Mouse (Mus musculus): ENCODE results near the gene Gm20503.

The Gm20503 gene

DNA sequence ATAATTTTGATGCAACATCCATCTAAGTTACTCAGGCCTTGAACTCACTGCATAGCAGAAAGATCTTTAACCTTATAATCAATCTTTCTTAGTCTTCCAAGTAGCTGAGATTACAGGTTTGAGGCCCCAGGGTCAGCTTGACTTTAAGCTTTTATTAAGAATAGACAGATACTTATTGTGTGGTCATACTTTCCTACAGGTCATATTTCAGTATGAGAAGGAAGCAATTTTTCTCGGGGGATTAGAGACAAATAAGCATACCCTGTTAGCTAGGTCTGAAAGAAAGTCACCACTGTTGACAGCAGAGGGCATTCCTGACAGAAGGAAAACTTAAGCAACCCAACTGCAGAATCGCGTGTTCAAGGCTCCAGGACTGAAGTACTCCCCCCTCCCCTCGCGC lies 5.0 kb downstream of the Gm20503 start:
- DNase-seq (ENCODE audit: low spot score), result no peak

DNA sequence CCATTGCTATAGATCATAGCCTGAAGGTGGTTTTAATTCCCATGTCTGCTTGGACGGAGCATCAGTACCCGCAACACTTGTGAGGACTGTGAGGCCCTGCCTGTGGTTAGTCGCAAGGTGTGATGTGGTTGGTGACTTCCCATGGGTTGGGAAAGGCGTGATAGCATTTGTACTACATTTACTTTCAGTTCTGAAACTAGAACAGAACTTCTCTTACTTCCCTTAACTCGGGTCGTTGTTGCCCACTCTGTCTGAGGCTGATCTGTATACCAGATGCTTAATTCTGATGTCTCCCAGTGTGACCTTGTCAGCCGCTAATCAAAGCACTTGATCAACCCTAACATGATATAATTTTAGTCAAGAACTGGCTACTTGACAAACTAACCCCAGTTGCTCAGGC lies 6.2 kb downstream of the Gm20503 start:
- no peak for DNase-seq (ENCODE audit: low spot score)

DNA sequence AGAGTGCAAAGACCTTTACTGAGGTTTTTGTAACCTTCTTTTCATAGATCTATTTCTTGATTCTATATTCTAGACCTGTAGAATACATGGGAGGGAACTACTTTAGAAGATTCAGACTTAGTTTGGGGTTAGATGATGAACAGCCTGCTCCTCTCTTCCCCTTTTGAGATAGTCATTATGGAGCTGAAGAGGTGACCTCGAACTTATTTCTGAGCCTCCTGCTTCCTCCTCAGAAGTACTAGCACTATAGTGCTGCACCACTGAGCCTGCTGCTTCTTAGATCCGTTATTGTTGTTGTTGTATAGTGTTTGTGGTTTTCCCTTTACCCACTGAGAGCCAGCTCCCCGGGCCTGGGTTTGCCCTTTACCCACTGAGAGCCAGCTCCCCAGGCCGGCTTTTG lies 6.7 kb downstream of the Gm20503 start:
- DNase-seq (ENCODE audit: low spot score), result no peak

DNA sequence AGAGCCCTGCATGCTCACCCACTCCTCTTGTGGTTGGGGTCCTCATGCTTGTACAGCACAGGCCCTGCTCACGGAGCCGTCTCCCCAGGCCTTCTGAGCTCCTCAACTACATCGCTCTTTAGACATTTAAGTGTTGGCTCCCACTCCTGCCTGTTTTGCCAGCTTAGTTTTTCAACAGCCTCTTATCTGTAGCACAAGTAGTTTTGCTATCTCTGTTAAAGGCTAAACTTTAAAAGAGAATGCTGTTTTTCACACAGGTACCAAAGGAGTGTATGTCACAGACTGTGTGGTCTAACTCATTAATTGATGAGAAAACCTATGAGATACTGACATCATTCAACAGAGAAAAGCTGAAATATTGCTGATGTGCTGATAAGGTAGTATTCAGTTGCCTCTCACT lies 8.4 kb downstream of the Gm20503 start:
- no peak for DNase-seq (ENCODE audit: low spot score)

DNA sequence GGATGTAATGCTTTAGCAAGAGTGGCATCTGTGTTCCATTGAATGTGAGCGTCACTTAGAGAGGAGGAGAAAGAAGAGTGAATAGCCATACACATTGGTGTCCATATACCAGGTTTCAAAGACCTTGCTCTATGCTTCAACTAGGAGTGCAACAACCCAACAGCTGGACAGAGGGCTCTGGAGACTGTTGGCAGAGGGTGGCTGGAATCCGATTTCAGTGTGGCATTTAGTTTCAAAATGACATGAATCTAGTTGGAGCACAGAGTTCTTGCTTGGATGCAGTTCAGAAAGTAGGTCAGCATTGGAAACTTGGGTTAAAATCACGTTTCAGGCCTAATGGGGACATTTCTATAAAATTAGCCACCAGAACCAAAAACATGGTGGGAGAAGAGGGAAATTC lies 12.2 kb downstream of the Gm20503 start:
- DNase-seq (ENCODE audit: low spot score), result no peak

DNA sequence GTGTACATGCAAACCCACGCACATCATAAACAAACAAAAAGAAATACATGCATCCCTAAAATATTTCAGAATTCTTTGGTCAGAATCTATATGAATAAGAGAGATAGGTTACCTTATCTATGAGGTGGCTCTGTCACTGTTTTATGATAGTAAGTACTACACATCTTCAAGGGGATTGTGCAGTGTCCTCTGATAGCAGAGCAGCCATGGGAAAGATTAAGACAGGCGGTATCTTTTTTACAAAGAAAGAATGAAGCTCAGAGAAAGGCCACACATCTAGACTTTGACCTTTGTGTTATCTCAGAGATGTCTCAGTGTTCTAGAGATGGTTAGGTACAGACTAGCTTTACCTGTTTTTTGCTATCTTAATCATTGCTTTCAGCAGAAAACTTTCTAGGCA lies 13.9 kb downstream of the Gm20503 start:
- DNase-seq (ENCODE audit: low spot score), result no peak

DNA sequence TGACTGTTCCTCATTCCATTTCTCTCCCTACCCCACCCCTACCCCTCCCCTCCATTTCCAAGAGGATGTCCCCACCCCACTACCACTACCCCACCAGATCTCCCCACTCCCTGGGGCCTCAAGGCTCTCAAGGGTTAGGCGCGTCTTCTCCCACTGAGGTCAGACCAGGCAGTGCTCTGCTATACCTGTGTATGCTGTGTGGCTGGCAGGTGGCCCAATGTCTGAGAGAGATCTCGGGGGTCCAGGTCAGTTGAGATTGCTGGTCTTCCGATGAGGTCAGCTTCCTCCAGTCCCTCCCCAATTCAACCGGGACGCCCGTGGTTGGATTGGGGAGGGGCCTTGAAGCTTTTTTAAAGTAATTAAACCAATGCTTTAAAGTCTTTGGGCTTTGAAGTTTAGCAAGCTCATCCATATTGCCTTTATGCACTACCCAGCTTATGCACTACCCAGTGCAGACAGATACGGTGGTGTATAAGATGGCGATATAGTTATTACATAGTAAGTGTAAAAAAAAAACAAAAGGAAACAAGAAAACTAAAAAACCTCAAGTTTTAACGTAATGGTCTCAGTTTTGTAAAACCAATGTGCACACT lies 31.4 kb downstream of the Gm20503 start:
- no peak for DNase-seq (ENCODE audit: low spot score)

DNA sequence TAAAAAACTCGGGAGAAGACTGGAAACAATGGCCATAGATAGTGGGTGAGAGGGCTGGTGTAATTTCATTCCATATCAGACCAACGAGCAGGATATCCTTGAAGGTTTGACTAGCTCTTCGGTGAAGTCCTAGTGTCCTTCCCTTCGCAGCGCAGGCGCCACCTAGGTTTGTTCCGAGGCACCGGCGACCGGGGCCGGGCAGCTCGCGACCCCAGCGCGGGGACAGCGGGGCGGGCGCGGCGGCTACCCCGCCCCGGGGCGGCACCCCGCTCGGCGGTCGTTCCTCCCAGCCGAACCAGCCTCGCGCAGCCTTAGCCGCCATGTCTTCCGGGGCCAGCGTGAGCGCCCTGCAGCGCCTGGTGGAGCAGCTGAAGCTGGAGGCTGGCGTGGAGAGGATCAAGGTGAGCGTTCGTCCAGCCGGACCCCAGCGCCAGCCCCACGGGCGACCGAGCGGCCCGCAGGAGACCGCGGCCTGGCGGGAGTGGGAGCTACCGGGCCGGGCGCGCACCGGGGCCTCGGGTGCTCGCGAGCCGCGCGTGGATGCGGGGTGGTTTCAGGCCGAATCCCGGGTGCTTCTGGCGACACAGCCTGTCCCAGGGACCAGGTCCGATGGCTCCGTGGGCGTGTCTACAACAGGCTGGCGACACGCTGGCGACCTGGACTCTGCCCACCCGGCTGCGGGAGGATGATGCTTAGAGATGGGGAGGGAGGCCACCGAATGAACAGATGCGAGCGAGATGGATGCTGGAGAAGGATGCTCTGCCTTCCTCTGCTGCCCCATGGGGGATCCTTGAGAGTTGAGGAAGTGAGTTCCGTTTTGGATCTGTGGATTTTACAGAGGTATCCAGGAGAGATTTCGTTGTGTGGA lies 32.1 kb downstream of the Gm20503 start, which contains the start of gene Gng10:
Gng10 (plus strand) TSS at position 171 of the 868 bp plus-strand sequence.
- peak; percentile 51 for DNase-seq (ENCODE audit: low spot score)

DNA sequence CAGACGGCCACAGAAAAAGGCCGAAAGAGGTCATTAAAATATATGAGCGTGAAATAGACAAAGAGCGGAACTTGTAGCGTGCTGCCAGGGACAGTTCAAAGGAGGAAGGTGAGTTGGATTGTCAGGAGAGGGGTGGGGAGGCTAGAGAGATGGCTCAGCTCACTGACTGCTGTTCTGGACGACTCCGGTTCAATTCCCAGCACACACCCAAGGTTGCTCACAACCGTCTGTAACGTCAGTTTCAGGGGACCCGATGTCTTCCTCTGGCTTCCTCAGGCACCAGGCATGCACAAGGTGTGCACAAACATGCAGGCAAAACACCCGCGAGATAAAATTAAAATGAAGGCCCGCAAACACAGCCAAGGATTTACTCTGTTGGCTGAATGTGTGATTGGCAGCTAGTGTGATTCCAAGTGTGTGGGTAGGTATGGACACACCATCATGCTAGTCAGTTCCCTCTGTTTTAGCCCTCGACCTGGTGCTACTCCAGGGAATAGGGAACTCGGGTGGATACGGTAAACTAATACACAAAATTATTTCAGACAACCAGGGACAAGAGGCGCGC lies 32.9 kb downstream of the Gm20503 start:
- no peak for DNase-seq (ENCODE audit: low spot score)

DNA sequence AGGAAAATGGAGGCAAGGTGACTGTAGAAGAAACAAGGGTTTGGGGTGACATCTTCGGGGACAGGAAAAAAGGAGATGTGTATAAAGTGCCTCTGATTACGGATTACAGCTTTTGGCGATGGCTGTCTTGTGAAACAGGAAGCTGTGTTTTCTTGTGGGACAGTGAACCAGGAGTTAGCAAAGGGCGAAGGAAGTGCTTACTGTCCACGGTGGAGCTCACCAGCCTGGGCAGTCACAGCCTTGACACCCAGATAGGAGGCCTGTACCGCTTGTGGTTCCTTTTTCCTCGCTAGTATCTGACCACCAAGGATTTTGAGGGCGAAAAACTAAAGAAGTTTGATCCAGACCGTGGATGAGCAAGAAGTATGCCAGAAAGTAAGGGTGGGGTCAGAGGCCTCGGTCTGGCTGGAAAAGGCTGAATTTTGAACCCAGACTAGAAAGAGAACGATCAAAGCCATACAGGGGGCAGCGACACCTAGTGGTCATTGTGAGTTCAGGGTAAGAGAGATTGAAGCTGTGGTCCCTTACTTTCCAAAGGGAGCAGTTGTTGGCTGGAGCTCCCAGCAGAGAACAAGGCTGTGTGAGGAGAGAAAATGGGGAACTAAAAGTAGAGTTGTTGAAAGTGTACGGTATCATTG lies 33.6 kb downstream of the Gm20503 start:
- DNase-seq (ENCODE audit: low spot score), result peak; percentile 70

DNA sequence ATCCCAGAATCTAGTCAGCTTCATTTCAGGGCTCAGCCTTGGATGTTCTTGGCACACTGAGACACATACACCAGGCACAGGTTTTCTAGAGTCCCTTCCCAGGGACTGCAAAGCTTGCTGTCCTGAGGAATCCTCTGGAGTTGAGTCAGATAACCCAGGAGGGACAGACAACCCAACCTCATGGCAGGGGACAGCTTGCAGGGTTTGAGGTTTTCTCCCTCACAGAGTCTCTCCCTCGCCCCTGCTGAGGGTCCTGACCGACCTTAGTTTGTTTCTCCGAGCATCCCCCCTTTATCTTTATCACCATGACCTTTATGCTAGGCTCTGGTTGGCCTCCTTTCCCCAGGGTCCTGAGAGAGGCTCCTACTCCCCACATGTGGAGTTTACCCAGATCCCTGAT lies 34.5 kb downstream of the Gm20503 start:
- DNase-seq (ENCODE audit: low spot score), result no peak

DNA sequence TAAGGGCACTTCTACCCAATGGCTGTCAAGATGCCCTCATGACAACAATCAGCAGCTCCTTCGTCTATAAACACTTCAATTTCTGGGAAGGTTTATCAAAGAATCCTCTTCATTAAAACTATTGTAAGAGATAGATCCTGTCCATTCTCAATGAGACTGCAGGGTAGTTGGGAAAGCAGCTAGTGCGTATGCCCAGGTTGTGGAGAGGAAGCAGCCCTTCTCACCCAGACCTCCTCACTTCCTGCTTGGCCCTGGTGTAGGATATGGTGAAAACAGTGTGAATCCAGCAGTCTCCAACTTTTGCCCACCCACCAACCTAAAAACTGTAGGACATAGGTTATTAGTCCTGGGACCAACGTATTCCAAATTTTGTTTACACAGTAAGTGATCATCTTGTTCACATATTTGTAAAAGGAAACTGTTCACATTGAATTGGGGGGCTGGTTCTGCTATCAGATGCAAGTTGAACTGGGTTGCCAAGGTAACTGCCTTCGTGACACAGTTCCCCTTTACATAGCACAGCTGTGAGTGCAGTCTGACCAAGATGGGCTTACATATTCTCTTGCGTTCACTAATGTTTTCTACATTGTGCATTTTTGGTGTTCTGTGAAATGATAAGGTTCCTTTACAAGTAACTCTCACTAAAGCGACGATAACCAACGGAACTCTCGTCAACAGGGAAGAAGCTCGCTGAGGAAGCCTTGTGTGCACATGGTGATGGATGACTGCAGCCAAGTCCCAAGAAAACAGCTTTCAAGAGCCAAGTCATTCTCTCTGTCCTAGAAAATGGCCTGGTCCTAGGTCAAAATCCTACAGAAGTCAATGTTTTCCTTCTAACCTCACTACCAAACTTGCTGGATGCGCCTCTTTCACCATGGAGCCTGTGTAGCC lies 37.6 kb downstream of the Gm20503 start:
- no peak for DNase-seq (ENCODE audit: low spot score)

DNA sequence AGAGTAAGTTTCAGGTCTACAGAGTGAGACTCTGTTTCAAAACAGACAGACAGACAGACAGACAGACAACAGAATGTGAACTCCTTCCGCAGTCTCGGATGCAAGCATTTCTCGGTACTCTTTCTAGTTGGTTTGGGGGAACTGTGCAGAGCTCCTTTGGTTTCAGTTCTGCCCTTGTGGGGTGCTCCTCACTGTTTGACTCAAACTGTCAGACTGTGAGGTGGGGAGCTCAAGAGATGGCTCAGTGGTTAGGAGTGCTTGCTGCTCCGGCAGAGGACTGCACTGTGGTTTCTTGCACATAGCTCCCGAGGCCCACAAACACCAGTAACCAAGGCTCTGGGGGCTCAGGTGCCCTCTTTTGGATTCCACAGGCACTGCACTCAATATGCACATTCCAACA lies 40.1 kb downstream of the Gm20503 start:
- no peak for DNase-seq (ENCODE audit: low spot score)

DNA sequence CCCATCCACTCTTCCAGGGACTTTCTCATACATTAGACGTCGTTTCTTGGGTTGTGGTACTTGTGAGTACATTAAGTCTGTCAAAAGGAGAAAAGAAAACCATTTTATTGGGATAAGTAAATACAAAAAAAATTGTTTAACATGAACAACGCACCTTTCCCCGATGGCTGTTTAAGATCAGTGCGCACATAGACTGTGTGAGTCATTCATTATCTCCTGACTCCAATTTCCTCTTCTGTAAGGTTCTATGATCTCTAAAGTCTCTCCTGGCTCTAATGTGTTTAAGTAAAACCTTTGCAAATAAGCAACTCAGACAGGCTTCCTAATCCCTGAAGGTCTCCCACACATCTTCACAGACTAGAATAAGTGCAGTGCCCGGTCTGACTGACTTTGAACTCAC lies 40.9 kb downstream of the Gm20503 start:
- no peak for DNase-seq (ENCODE audit: low spot score)

DNA sequence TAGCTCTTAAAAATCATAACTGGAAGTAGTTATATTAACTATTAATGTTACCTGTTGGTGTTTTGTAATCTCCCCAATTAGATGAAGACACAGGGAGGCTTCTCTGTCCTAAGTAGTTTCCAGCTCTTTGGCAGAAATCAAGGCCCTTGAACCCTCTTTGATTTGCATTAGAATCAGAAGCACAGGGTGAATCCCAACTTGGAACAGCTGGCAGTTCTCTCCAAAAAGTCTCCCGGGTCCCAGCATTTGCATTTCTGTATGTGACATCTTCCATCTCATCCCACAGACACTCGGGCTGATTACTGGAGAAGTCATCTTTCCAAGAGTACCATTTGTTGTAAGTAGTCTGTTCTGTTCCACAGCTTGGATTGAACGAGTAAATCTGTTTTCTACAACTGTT lies 44.2 kb downstream of the Gm20503 start:
- no peak for DNase-seq (ENCODE audit: low spot score)

DNA sequence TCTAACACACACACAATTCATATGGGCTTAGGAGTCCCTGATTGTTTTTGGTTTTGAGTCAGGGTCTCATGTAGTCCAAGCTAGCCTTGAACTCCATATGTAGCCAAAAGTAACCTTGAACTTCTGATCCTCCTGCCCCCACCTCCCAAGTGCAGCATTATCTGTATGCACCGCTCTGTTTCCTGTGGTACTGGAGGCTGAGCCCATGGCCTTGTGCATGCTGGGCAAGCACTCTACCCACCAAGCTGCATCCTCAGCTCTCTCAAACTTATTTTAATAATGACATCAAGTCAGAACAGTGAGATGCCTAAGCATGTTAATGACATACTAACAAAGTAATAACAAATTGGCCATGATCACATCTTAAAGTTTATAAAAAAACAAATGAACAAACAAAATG lies 48.1 kb downstream of the Gm20503 start:
- no peak for DNase-seq (ENCODE audit: low spot score)

DNA sequence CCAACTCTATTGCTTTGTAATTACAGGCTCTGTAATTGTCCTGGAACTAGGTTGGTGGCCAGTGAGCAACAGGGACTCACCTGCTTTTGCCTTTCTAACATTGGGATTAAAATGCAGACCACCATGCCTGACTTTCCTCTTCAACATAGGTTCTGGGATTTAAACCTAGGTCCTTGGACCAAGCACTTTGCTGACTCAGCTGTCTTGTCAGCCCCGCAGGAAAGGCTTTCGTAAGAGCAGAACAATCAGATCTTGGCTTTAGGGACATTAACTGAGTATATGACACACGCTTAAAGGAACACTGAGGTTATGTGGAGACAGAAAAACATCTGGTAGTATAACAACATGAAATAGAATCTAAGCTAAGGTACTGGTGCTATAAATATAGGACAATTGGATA lies 54.9 kb downstream of the Gm20503 start:
- DNase-seq (ENCODE audit: low spot score), result no peak

DNA sequence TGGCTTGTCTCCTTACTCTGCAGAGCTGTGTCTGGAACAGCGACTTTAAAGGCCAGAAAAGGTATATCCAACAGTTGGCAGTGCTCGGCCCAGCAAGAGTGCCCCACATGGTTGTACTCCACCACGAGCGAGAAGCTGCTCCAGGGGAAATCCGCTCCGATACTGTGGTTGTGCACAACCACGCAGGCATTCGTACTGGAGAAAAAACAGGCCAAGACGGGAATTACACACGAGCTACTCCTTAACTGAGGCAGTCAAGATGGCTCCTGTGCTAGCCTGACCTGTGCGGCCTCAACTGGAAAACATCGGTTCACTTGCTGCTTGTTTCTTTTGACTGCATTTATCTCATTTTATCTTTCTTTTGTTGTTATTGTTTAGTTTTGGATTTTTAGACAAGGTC lies 59.5 kb downstream of the Gm20503 start:
- DNase-seq (ENCODE audit: low spot score), result no peak

DNA sequence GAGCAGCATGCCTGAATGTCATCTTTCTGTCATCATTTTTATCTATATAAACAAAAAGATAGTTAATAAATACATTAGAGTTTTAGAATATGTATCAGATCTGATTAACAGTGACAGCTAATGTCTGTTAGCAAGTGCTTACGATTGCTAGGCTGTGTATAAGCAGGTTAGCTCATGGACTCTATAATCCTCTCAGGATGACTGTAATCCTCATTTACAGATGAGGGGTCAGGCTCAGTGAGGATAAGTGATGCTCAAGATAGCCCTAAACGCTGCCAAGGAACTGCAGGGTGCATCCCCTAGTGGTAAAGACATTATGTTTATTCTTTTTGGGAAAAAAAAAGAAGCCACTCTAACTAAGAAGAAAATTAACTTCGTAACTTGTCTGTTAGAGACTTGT lies 66.3 kb downstream of the Gm20503 start:
- no peak for DNase-seq (ENCODE audit: low spot score)

DNA sequence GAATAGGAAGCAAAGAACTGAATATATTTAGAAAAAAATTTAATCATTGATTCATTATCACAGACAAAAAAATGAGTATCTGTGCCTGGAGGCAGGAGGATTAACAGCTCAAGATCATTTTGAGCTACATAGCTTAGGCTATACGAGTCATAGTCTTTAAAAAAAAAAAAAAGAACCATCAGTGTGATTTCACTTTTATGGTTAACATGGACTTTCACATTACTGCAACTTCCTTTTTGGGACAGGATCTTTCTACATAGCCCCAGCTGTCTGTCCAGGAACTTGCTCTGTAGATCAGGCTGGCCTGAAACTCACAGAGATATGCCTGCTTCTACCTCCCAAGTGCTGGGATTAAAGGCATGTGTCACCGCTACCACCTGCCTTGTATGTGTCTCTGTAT lies 80.4 kb downstream of the Gm20503 start:
- DNase-seq (ENCODE audit: low spot score), result no peak

DNA sequence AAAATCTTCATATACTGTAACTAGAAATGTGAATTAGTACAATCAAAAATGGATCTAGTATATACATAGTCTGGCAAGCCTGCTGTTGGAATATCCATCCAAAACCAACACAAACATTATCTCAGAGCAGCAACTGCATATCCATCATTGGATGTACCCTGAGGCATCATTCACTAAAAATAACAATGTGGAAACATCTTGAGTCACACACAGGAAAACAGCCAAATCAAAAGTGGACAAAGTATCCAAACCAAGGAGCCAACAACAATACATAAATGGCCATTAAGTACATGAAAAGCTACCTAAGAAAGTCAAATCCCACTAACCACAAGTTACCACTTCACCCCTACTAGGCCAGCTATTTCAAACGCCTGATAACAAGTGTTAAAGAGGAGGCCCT lies 86.4 kb downstream of the Gm20503 start:
- no peak for DNase-seq (ENCODE audit: low spot score)
